Mouse (Mus musculus) R1 (cell line): ENCODE results near the gene Gm28047.

ENCODE experiments used
- DNase-seq: peaks from one replicate; pipeline ENCODE4 v3.0.0-alpha.2; 2018; ENCODE audit warnings: low read depth, low spot score

Gene Gm28047

GRCm38 (mm10) chr15:102620765-102621164 is 4.1 kb downstream of the Gm28047 start:
- no peak for DNase-seq

GRCm38 (mm10) chr15:102619486-102619885 is 5.4 kb downstream of the Gm28047 start:
- peak; percentile 35 for DNase-seq

- DNase-seq: no peak
These were observed 7.2 kb downstream of the Gm28047 start for GRCm38 (mm10) chr15:102617654-102618053.

- no peak for DNase-seq
These were observed 8.7 kb downstream of the Gm28047 start for GRCm38 (mm10) chr15:102616174-102616573.

GRCm38 (mm10) chr15:102614224-102614623 is 10.6 kb downstream of the Gm28047 start:
- DNase-seq: no peak

- DNase-seq: peak; percentile 38
These were observed 11.9 kb downstream of the Gm28047 start for GRCm38 (mm10) chr15:102612966-102613365.

GRCm38 (mm10) chr15:102608586-102608985 is 16.3 kb downstream of the Gm28047 start:
- peak; percentile 66 for DNase-seq

- DNase-seq: no peak
These were observed 30.7 kb downstream of the Gm28047 start for GRCm38 (mm10) chr15:102593996-102594656.

- DNase-seq: no peak
These were observed 32.2 kb downstream of the Gm28047 start for GRCm38 (mm10) chr15:102592674-102593073.

GRCm38 (mm10) chr15:102590567-102590966 is 34.3 kb downstream of the Gm28047 start:
- DNase-seq: no peak

GRCm38 (mm10) chr15:102589826-102590225 is 35.0 kb downstream of the Gm28047 start:
- peak; percentile 55 for DNase-seq

- no peak for DNase-seq
These were observed 39.4 kb downstream of the Gm28047 start for GRCm38 (mm10) chr15:102585501-102585900.

GRCm38 (mm10) chr15:102583708-102584383 is 41.0 kb downstream of the Gm28047 start:
- DNase-seq: no peak

GRCm38 (mm10) chr15:102581205-102581604 is 43.7 kb downstream of the Gm28047 start:
- no peak for DNase-seq

GRCm38 (mm10) chr15:102578351-102578750 is 46.5 kb downstream of the Gm28047 start:
- DNase-seq: no peak

- no peak for DNase-seq
These were observed 47.9 kb downstream of the Gm28047 start for GRCm38 (mm10) chr15:102576972-102577371.

GRCm38 (mm10) chr15:102572081-102572480 is 52.8 kb downstream of the Gm28047 start:
- DNase-seq: no peak

GRCm38 (mm10) chr15:102567849-102568248 is 57.0 kb downstream of the Gm28047 start:
- no peak for DNase-seq

GRCm38 (mm10) chr15:102563681-102564080 is 61.2 kb downstream of the Gm28047 start:
- no peak for DNase-seq

GRCm38 (mm10) chr15:102563061-102563460 is 61.8 kb downstream of the Gm28047 start:
- no peak for DNase-seq

GRCm38 (mm10) chr15:102562491-102562890 is 62.4 kb downstream of the Gm28047 start:
- no peak for DNase-seq

- DNase-seq: no peak
These were observed 67.3 kb downstream of the Gm28047 start for GRCm38 (mm10) chr15:102557580-102557979.

GRCm38 (mm10) chr15:102555581-102555980 is 69.3 kb downstream of the Gm28047 start:
- DNase-seq: no peak
